Mouse (Mus musculus) bone marrow, adult 2 months (tissue): ENCODE data around the gene Cxcr5. TPM values are rescaled to one million over a fixed set of nuclear protein-coding genes. Genes with fewer than 3 reads are reported as not detected.

ENCODE experiments used
- H3K27ac ChIP-seq: fragments of 200-500 bp; 2 replicates; pipeline ENCODE4 v1.5.1; 2012; ENCODE audit warnings: low read depth, mild to moderate bottlenecking, control low read depth, inconsistent platforms, low read length; ENCODE audit not compliant: control insufficient read depth, poor library complexity, insufficient read depth
- H3K4me1 ChIP-seq: fragments of 200-500 bp; 2 replicates; pipeline ENCODE4 v1.6.1; 2011; ENCODE audit warnings: low read length; ENCODE audit not compliant: control insufficient read depth, insufficient read depth
- H3K4me3 ChIP-seq: fragments of 200-500 bp; replicated peaks from 2 replicates; pipeline ENCODE3; 2011; ENCODE audit warnings: mild to moderate bottlenecking, low read depth, low read length, control low read depth; ENCODE audit not compliant: control insufficient read depth
- CTCF ChIP-seq: fragments of 200-500 bp; IDR thresholded peaks from 2 replicates; pipeline ENCODE4 v1.5.1; 2011; ENCODE audit warnings: low read length, control low read depth; ENCODE audit not compliant: control insufficient read depth, insufficient read depth
- POLR2A ChIP-seq: fragments of 200-500 bp; IDR thresholded peaks from 2 replicates; pipeline ENCODE4 v1.6.1; 2011; ENCODE audit warnings: low read depth, mild to moderate bottlenecking, control low read depth, low read length, borderline replicate concordance; ENCODE audit not compliant: control insufficient read depth
- WGBS: fragments of 180-500 bp; shearing (Covaris S2); methylation state at CpG from one replicate; pipeline ENCODE4 v1.1.7; 2018; 5-methylcytosine and 5-hydroxymethylcytosine counted together
- polyA plus RNA-seq: library from polyadenylated mRNA; stranded (reverse); fragments of >200 nt; gene quantifications from 2 replicates; pipeline ENCODE4 v1.2.4, GENCODE M21; 2011; ENCODE audit warnings: low replicate concordance; ENCODE audit not compliant: missing spikeins, insufficient read depth, insufficient read length

Cxcr5 gene
- polyA plus RNA-seq, 1 experiment = 13.4 TPM

- under 1% methylated on average over 37 of the region's 39 CpGs for WGBS
- TF ChIP-seq POLR2A = no peak
- TF ChIP-seq CTCF = no peak
- Histone ChIP-seq H3K4me1 (peaks cover 3% of the 10 kb centered on the region), H3K27ac (peak overlapping the region; percentile 87), H3K4me3 (peak overlapping the region; percentile 88)
Measured at GRCm38 (mm10) chr9:44483041-44483509, 78.6 kb downstream of the Cxcr5 start.

GRCm38 (mm10) chr9:44482552-44482951 lies 79.1 kb downstream of the Cxcr5 start, which contains the start of gene Bcl9l:
Bcl9l (plus strand) TSS chr9:44482825.
- Histone ChIP-seq H3K4me3 (peak within 1 kb of the TSS; percentile 88), H3K4me1 (peaks cover 3% of the 10 kb centered on the region), H3K27ac (peak within 1 kb of the TSS; percentile 87)
- WGBS = under 1% methylated on average over 30 of the region's 31 CpGs
- TF ChIP-seq POLR2A = peak; percentile 44; the same call in 1 of the 2 replicates
- TF ChIP-seq CTCF = no peak

- TF ChIP-seq POLR2A (no peak), CTCF (no peak)
- WGBS = 5% methylated on average over 3 of the region's 3 CpGs
- H3K4me3 ChIP-seq = peak overlapping the region; percentile 42
- H3K4me1 ChIP-seq = peaks cover 3% of the 10 kb centered on the region
- peak overlapping the region; percentile 87 for H3K27ac ChIP-seq
Measured at GRCm38 (mm10) chr9:44482112-44482511, 79.6 kb downstream of the Cxcr5 start.

- peaks cover 3% of the 10 kb centered on the region for H3K4me1 ChIP-seq
- H3K4me3 ChIP-seq = peak overlapping the region; percentile 35
- peak overlapping the region; percentile 22; the same call in 1 of the 2 replicates for H3K27ac ChIP-seq
- peak; percentile 90 for TF ChIP-seq CTCF
- TF ChIP-seq POLR2A = no peak
- WGBS = 1% methylated on average over 26 of the region's 26 CpGs
Measured at GRCm38 (mm10) chr9:44479628-44480428, 81.8 kb downstream of the Cxcr5 start.

GRCm38 (mm10) chr9:44478959-44479605 lies 82.6 kb downstream of the Cxcr5 start:
- Histone ChIP-seq H3K27ac (peak overlapping the region; percentile 22; the same call in 1 of the 2 replicates), H3K4me1 (peaks cover 3% of the 10 kb centered on the region), H3K4me3 (peak overlapping the region; percentile 35)
- WGBS = 0% methylated on average over 29 of the region's 29 CpGs
- TF ChIP-seq POLR2A (no peak), CTCF (no peak)

- Histone ChIP-seq H3K4me1 (peaks cover 3% of the 10 kb centered on the region), H3K27ac (no peak overlapping the region), H3K4me3 (peak overlapping the region; percentile 53)
- WGBS = under 1% methylated on average over 27 of the region's 27 CpGs
- no peak for TF ChIP-seq CTCF
- TF ChIP-seq POLR2A = no peak
Measured at GRCm38 (mm10) chr9:44478229-44478921, 83.3 kb downstream of the Cxcr5 start.

GRCm38 (mm10) chr9:44477339-44478228 lies 84.1 kb downstream of the Cxcr5 start:
- WGBS = 8% methylated on average over 24 of the region's 24 CpGs
- Histone ChIP-seq H3K4me1 (peaks cover 3% of the 10 kb centered on the region), H3K27ac (no peak overlapping the region), H3K4me3 (peak overlapping the region; percentile 18)
- TF ChIP-seq CTCF (peak; percentile 30; the same call in 1 of the 2 replicates), POLR2A (no peak)
